Mouse (Mus musculus): ENCODE measurements around the gene Slc6a1.
A peak's percentile ranks its signal among the peaks of the same experiment; 100 is the strongest.

Gene Slc6a1

DNA sequence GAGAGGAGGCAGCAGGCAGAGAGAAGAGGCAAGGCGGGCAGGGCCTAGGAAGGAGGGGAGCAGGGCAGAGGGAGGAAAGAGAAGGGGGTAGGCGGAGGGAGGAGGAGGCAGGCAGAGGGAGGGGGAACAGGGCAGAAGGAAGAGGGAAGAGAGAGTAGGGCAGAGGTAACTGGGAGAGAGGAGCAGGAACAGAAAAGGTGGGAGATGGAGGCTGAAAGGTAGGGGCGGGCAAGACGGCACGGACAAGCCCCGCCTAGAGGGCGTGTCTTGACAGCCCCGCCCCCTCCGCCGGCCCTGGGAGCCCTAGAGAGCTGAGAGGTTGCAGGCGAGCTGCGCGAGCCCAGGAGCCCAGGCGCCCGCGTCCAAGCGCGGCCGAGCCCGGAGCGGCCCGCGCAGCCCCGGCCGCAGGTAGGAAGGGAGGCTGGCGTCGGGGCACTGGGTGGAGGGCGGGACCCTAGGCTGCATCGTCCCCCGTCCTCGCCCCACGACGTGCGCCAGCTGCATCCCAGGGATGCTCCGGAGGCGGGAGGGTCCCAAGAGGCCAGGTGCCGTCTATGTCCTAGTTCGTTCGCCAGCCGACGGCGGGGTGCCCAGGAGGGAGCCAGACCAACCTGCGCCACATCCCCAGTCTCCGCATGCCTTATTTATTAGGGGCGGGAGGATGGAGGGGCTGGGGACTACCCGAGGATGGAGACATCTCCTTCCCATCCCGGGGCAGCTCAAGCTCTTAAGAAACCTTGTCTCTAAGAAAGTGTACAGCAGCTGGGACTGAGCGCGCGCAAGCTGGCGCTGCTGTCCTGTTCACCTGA is at the start of gene Slc6a1:
Slc6a1 (plus strand) TSS at position 167 of the 809 bp plus-strand sequence.
- DNase-seq (ENCODE audit: low spot score in 2 of 2): peak; percentile 71 to 78

DNA sequence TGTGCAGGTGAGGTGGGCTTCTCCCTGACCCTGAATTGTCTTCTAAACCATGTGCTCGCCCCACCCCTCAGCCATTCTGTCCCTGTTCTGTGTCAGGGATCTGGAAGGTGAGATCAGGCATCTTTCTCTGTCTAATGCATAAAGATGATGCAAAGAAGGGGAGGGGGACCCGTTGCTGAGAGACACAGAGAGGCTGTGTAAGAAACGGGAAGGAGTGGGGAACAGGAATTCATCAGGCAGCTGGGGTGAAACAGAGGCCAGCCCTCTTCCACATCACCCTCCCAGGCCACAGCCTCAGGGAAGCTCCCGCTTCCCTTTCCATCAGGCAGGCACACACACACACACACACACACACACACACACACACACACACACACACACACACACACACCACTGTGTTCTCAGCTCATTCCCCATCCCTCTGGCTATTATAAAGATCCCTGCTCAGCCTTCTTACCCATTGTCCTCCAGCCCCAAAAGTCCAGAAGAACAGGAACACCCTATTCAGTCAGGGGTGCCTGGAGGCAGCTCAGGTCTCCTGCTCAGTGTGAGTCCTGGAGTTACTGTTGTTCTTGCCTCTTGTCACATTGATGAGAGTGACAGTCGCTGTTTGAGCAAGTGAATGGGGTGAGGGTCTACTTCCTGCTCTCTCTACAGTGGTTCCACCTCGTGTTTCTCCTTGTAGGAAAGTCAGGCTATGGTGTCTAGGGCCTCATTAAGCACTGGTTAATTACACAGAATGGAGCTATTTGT is 43.4 kb upstream of the Slc6a1 start:
- peak in 1 of 2 experiments; percentile 35 for DNase-seq (ENCODE audit: low spot score in 2 of 2)

DNA sequence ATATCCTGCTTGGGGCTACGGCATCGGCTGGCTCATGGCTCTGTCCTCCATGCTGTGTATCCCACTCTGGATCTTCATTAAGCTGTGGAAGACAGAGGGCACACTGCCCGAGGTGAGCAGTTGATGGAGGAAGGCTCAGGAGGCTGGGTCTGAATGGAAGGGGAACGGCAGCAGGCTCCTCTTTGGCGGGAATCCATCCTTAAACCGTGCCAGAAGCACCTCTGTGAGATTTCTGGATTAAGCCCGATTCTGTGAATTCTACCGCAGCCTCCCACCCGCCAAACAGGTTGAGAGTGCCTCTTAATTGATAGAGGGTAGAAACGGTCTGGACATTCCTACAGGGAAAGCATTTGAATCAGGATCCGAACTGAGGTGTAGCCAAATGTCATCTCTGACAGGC is 36.8 kb upstream of the Slc6a1 start:
- no peak for DNase-seq (ENCODE audit: low spot score in 2 of 2)

DNA sequence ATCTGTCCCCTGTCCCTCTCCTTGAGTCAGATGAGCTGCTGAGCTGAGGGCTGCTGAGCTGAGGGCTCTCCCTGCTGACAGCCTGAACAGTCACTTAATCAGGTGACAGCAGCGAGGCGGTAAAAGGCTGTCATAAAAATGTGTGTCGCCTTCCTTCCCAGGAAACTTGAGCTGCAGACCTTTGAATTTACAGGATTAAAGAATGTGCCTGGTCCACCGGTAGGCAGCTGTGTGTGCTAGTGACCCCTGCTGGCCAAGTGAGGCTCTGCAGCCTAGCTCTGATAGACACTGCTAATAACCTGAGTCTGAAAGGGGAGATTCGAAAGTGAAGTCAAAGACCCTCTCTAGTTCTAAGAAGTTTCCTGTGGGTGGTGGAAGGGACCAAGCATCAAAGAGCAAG is 32.1 kb upstream of the Slc6a1 start:
- DNase-seq (ENCODE audit: low spot score in 2 of 2): peak in 1 of 2 experiments; percentile 71

DNA sequence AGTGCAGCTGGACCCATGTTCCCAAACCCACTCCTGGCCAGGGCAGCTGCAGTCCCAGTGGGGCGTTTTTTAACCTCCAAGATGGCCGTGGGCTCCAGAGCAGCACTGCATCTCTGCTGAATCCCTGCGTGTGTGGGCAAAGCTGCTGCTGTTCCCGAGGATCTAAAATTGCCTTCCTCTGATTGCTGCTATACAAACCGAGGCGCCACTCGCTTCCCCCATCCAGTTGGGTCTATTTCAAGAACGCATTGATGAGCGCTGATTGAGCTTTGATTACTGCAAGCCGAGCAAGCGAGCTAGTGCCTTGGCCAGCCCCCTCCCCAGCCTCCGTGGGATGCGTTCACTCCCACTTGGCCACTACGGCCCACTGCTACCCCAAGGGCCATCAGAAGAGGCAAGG is 27.5 kb upstream of the Slc6a1 start:
- DNase-seq (ENCODE audit: low spot score in 2 of 2): peak; percentile 47 to 55

DNA sequence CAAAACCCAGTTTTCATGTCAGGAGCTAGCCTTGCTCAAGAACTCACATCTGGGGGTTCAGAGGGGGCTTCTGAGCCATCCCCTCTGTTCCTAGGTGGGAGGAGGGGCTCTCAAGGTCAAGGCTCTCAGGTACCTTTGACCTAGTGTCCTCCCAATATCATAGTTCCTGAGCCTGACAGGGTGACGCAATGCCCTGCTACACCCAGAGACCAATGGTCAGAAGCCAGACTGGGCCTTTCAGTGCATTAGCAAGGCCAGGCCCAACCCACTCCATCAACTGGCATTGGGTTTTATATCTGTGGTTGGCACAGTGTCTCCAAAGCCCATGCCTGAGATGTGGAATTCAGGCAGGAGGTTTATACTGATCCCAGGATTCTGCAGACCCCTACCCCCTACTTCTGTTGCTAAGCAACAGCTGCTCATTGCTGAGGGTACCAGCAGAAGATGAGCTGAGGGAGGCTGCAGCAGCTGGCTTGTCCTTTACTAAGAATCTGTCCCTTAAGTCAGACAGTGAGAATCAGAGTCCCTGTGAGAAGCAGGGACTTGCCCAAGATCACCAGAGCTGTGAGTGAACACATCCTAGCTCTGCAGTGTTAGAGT is 24.6 kb upstream of the Slc6a1 start:
- DNase-seq (ENCODE audit: low spot score in 2 of 2): no peak

DNA sequence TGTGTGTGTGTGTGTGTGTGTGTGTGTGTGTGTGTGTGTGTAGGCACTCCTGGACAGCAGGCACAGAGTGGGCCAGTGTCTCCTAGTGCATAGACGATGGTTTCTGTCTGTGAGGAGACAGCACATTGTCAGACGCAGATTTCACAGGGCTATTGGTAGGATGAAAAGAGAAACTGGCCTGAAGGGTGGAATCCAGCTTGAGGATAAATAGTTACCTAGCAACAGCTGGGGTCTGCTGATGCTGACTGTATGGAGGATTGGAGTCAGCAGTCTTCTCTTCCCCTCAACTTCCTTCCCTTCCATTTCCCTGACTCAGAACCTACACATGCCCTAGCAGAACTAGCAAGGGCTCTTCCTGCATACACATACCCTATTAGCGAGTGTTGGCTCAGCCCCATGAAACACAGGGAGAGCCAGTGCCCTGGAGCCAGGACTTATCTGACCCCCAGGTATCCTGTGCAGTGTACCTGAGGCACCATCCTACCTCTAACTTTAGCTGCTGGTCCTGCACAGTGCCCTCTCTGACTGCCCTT is 23.7 kb upstream of the Slc6a1 start:
- no peak for DNase-seq (ENCODE audit: low spot score in 2 of 2)

DNA sequence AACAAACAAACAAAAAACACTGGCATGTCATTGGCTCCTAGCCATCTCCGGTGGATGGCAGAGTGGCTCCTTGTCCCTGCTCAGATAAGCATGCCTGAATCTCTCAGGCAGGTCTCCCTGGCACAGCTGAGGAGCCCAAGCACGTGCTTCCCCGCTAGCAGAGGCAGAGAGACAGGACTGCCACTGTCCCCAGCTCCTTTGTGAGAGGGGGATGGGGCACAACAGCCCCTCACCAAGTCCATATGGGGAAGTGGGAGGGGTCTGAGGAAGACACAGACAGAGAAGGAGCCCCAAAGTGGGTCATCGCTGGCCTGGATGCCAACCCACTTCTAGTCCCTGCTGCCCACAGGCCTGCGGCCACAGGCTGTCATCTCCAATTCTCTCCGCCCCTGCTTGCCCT is 20.8 kb upstream of the Slc6a1 start:
- no peak for DNase-seq (ENCODE audit: low spot score in 2 of 2)

DNA sequence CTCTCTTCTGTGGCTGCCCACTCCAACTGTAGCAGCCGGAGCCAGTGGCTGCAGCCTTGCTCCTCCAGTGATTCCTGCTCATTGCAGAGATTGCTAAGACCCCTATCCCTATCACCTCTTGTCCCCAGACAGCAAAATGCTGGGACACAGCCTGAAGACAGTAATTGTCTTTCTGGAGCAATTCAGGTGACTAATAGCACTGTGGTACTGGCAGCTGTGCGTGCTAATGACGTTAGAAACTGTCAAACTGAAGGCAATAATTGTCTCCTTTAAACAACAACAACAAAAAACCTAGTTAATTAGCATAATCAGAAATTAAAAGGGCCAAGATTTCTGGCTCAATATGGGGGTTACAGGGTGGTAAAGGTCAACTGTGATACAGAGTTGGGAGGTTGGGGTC is 18.4 kb upstream of the Slc6a1 start:
- no peak for DNase-seq (ENCODE audit: low spot score in 2 of 2)

DNA sequence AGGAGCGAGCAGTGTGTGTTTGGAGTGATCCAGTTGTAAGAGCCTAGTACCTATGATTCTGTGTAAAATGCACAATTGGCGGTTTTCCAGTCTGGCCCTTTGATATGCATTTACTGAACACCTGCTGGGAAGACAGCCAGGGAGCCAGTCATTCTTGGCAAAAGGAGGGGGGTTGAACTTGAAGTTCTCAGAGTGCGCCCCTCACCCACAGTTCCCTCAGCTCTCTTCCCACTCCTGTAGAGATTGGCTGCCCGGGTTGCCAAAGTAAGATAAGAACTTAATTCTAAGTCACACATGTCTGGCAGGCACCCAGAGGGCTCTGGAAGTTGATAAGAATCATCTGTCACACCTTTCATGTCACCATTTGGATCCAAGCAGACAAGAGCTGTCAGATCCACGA is 18.0 kb upstream of the Slc6a1 start:
- DNase-seq (ENCODE audit: low spot score in 2 of 2): no peak

DNA sequence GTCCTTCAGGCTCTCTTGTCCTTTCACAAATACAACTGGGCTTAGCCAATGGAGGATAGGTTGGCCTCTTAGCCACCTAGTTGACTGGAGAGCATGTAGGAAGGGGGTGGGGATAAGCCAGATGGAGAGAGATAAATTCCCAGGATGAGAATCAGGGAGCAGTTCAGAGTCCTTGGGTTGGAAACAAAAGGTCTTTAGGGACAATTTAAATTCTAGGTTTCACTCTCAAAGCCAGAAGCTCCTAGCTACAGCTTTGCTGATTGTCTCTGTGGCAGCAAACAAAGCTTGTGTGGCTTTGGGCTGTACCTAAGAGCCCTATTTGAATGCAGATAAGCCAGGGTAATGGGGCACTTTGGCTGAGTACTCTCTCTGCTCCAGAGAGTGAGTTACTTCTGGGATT is 16.2 kb upstream of the Slc6a1 start:
- no peak for DNase-seq (ENCODE audit: low spot score in 2 of 2)

DNA sequence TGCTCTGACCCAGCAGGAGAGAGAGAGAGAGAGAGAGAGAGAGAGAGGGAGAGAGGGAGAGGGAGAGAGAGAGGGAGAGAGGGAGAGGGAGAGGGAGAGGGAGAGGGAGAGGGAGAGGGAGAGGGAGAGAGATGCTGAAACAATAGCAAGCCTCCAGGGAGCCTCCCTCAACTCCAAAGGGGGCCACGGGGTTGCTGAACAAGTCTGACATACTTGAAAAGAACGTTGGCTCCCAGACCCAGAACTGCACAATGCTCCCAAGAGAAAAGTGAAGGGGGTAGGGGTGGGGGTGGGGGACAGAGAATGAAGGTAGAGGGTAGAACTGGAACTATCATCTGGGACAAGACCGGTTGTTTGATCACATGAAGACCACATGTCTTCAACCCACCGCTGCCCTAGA is 14.5 kb upstream of the Slc6a1 start:
- DNase-seq (ENCODE audit: low spot score in 2 of 2): no peak

DNA sequence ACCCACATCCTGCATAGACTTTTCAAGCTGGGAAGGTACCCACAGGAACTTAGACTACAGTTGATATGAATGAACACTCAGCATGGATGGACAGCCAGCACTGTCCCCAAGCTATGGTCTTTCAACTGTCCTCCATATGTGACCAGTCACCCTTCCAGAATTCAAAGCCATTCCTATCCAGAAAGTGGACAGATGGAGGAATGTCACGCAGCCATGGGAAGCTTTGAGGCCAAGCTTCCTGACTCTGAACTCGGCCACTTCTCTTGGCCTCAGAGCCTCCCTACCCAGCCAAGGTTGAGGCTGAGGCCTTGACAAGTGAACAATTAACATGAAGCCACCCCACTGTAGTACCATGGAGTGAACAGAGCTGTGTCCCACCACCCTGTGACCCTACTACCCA is 12.8 kb upstream of the Slc6a1 start:
- no peak for DNase-seq (ENCODE audit: low spot score in 2 of 2)

DNA sequence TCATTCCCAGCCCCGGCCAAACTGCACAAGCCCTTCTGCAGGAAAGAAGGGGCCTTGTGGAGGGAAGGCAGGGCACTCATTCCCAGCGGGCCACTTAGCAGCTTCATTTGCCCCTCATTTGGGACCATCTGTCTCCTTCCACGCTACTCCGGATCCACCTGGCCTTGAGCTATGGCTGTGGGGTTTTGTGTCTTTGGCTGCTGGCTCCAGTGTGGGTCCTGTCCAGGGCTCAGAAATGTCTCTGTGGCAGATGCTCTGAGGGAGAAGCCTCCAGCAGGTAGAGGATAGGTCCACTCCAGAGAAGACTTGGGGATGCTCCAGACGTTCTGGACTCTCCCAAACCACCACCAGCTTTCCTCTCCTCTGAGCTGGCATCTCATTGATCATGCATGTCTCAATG is 11.6 kb upstream of the Slc6a1 start:
- DNase-seq (ENCODE audit: low spot score in 2 of 2): no peak

DNA sequence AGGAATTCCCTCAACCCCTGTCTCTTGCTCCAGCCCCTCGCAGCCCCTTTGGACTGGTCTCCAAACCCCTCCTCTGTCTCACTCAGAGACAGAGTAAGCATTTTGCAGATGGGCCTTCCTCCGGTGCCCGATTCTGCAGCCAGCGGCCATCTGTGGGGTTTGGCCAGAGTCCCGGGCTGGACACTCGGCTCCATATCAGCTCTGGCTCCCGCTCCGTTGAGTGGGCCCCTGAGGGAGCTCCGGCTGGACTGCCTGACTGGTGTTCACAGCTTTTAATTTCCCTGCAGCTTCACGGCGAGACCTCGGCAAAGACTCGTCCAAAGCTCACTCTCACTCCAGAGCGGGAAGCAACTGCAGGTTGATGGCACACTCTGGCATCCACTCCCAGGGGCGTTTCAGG is 10.2 kb upstream of the Slc6a1 start:
- DNase-seq (ENCODE audit: low spot score in 2 of 2): peak in 1 of 2 experiments; percentile 59

DNA sequence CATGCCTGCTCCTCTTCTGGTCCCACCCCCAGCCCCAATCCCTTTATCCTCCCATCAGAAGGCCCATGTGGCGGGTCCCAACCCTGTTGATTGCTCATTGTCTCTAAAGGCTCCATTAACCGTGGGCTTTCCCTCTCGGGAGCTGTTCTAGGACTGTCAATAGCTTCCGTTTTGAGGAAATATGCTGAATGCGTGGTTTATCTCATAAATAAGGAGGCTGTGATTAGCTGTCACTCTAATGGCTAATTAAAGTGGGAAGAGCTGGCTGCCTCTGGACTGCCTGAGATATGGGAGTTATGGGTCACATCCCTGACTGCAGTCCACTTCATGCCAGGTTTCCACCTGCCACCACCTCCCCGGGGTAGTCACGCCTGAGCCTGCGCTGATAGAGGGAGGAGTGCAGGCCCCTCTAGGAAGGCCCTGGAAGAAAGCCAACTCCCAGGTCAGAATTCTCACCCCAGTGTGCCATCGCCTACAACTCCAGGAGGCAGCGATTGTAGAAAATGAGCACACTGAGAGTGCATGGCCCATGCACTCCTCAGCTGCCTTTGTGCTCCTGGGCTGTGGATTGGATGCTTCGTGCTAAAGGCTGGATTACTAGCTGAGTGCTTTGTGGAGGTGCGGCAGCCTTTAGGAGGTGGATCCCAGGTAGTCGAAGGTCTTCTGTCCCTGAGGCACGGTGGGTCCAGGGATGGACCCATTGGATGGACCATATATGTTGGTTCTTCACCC is 8.3 kb upstream of the Slc6a1 start:
- DNase-seq (ENCODE audit: low spot score in 2 of 2): no peak

DNA sequence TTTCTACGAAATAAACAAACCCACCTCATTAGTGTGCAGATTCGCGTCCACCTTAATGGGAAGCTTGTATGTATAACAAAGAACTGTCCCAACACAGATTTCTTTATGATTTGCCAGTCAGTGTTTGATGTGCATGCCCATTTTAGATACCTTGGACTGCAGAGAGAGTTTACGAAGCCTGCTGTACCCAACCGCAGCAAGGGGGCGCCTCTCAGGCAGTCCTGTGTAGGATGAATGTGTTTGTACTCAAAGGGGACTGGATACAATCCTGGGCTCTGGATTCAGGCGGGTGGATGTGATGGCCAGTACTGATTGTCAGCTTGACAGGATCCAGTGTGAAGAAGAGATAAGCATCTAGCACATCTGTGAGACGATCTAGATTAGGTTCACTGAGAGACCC is 6.6 kb upstream of the Slc6a1 start:
- DNase-seq (ENCODE audit: low spot score in 2 of 2): no peak

DNA sequence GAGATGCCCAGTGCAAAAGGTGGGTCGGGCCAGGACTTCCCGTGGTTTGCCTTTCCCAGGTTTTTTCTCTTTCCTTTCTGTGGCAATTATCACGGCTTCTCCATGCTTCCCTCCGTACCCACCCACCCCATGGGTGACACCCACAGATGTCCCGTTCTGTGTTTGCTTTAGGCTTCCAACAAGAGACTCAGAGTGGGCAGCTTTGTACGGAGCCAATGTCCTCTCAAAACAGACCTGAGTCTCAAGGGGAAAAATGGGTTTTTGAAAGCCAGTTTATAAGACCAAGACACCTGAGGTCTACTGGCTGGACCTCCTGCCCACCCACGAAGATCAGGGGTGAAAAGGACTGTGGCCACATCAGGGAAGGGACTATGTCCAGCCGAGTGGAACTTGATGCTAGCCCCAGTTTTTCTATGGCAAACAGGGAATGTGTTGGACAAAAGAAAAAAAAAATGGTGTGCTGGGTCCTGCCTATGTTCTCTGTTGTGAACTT is 889 bp downstream of the Slc6a1 start:
- DNase-seq (ENCODE audit: low spot score in 2 of 2): no peak

DNA sequence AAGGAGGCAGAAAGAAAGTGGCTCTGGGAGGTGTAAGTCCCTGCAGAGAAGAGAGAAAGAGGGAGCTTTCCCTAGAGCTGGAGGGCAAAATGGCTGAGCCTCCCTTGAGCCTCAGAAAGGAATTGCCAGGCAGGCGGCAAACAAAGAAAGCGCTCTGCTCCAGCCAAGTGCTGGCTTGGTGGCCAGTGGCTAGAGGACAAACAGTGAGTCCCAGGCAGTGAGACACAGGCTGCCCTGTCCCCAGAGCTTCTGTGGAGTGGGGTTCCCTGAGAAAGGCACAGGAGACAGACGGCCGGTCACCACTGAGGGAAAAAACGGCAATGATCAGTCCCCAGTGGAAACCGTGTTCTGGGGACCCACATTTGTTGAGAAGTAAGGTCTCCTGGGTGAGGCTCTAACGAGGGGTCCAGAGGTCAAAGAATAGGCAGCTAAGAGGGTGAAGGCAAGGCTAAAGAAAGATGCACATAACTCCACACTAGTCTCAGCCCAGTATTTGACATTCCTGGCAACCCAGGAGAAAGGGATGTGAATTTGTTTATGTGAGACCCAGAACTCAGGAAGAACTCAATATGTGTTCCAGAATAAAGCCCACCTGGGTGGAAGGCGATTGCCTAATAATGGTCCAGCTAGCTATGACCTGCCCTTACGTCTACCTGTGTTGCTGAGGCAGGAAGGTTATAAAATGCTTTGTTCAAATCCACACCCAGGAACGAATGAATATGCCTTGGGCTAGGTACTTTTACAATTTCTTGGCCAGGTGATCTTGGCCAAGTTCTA is 1.7 kb downstream of the Slc6a1 start:
- peak in 1 of 2 experiments; percentile 48 for DNase-seq (ENCODE audit: low spot score in 2 of 2)

DNA sequence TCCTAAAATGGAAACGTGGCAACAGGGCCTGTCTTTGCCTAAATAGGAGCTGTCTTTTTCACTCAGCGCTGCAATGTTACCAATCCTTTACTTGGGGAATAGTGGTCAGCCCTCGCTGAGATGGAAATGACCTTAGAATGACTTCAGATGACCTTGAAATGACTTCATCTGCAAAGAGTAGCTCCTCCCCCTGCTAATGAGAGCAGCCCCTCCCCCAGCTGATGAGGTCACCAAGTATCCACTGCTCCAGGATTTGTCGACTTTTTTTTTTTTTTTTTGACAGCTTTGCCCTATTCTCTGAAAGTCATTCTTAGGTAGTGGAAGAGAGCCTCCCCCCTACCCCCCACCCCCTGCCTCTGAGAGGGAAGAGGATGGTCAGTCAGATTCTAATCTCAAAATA is 3.0 kb downstream of the Slc6a1 start:
- DNase-seq (ENCODE audit: low spot score in 2 of 2): no peak

DNA sequence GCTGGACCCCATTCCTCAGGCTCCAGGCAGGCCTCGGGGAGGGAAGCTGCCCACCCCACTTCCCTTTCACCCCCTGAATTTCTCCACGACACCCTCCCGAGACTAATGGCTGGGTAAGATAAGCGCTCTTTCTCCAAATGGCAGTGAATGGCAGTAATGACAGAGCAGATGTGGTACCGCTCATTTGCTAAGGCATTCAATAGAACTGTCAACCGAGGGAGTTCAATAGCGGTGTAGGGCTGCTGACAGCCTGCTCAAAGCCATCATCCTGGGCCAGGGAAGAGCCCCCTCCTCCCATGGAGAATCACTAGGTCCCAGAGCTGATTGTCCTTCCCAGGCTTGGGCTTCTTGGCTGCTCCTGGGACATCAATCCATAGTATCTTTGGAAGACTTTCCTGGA is 6.7 kb downstream of the Slc6a1 start:
- DNase-seq (ENCODE audit: low spot score in 2 of 2): no peak
